Mouse (Mus musculus): Measurements from ENCODE around the gene Tpcn1.

DNA sequence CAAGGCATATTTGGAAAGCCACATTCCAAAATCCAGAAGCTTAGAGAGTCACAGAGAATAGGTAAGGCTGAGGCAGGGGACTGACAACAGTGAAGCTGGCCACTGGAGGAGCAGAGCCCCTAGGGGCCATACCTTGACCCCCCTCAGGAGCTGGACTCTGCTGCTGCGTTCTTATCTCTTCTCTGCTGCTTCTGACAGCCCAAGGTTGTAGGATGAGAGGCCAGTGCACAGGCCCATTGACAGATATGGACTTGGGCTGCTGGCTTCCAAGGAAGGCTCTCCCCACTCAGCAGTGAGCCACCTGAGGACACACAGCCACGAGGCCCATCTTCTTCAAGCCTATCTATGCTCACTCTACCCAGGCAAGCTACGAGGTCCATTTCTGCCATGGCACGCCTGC lies 19.5 kb downstream of the Tpcn1 start:
- TF ChIP-seq CTCF (IDR thresholded peaks at IDR 0.05; ENCODE audit: low read depth, low read length) = no peak
- TF ChIP-seq POLR2A (IDR thresholded peaks at IDR 0.05; ENCODE audit: borderline replicate concordance, low read depth, low read length) = no peak
